Mouse (Mus musculus) adrenal gland, postnatal 10 days (tissue): ENCODE results near the gene Rdm1. TPM values are rescaled to one million over a fixed set of nuclear protein-coding genes. Genes with fewer than 3 reads are reported as not detected.
A peak's percentile ranks its signal among the peaks of the same experiment; 100 is the strongest.
"Not testable (repeated sequence)": the region's sequence is repeated elsewhere in the genome, so short reads cannot be mapped to it uniquely, and the experiment has no call there.

Source experiments
- DNase-seq: peaks from one replicate; pipeline ENCODE4 v3.0.0; 2021; ENCODE audit warnings: mixed read lengths
- total RNA-seq, 2 experiments: library from RNA; stranded (reverse); gene quantifications; 2 replicates each; pipeline ENCODE4 v1.2.3; 2021

The Rdm1 gene
- total RNA-seq, 2 experiments from 2014 or later: 22.5 to 26.4 TPM

- no peak for DNase-seq
Observed at GRCm38 (mm10) chr11:101616948-101617767, 9.8 kb upstream of the Rdm1 start.

- DNase-seq: peak; percentile 52
Observed at GRCm38 (mm10) chr11:101617849-101618248, 9.1 kb upstream of the Rdm1 start.

- DNase-seq: peak; percentile 29
Observed at GRCm38 (mm10) chr11:101618596-101618995, 8.4 kb upstream of the Rdm1 start.

GRCm38 (mm10) chr11:101620022-101620655 lies 6.9 kb upstream of the Rdm1 start:
- DNase-seq: not testable (repeated sequence)

- DNase-seq: no peak
Observed at GRCm38 (mm10) chr11:101626649-101626994, 373 bp upstream of the Rdm1 start.

GRCm38 (mm10) chr11:101627857-101628559 lies 1.0 kb downstream of the Rdm1 start:
- peak; percentile 92 for DNase-seq

- DNase-seq: not testable (repeated sequence)
Observed at GRCm38 (mm10) chr11:101628733-101629417, 1.9 kb downstream of the Rdm1 start.

GRCm38 (mm10) chr11:101635660-101636059 lies 8.7 kb downstream of the Rdm1 start:
- DNase-seq: no peak

GRCm38 (mm10) chr11:101639761-101640160 lies 12.8 kb downstream of the Rdm1 start:
- DNase-seq: no peak

GRCm38 (mm10) chr11:101640857-101641709 lies 14.1 kb downstream of the Rdm1 start:
- peak; percentile 87 for DNase-seq

- DNase-seq: peak; percentile 24
Observed at GRCm38 (mm10) chr11:101641710-101642642, 15.0 kb downstream of the Rdm1 start.

GRCm38 (mm10) chr11:101642931-101643330 lies 15.9 kb downstream of the Rdm1 start:
- no peak for DNase-seq

- DNase-seq: no peak
Observed at GRCm38 (mm10) chr11:101644591-101644990, 17.6 kb downstream of the Rdm1 start.

- DNase-seq: not testable (repeated sequence)
Observed at GRCm38 (mm10) chr11:101645043-101645410, 18.0 kb downstream of the Rdm1 start.

- peak; percentile 78 for DNase-seq
Observed at GRCm38 (mm10) chr11:101645411-101646282, 18.7 kb downstream of the Rdm1 start.

- DNase-seq: not testable (repeated sequence)
Observed at GRCm38 (mm10) chr11:101646283-101646794, 19.3 kb downstream of the Rdm1 start.

- DNase-seq: not testable (repeated sequence)
Observed at GRCm38 (mm10) chr11:101647093-101647492, 20.1 kb downstream of the Rdm1 start.

- DNase-seq: no peak
Observed at GRCm38 (mm10) chr11:101656356-101656755, 29.4 kb downstream of the Rdm1 start.

- DNase-seq: peak; percentile 35
Observed at GRCm38 (mm10) chr11:101657528-101657885, 30.5 kb downstream of the Rdm1 start.
